Mouse (Mus musculus): ENCODE measurements around the gene Uqcc1. TPM values are rescaled to one million over a fixed set of nuclear protein-coding genes. Genes with fewer than 3 reads are reported as not detected.

Gene Uqcc1
- polyA plus RNA-seq, 1 experiment, result 12.1 TPM

DNA sequence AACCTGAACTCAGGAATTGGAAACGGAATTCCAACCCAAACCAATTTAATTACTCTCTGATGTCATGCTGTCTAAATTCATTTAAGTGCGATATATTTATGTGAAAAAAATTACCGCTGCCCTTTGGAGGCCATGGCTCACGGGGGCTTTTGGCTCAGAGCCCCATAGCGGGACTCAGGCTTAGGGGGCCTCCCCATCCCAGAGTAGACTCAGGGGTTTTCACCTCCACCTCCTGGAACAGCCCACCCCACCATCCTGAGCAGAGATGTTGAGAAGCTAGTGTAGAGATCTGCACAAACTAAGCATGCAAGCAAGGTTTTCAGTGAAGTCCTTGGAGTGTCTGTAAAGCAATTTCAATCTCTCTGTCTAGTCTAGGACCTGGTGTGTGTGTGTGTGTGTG lies 15.5 kb upstream of the Uqcc1 start:
- H3K4me3 ChIP-seq (ENCODE audit: extremely low read depth, insufficient read depth, insufficient read length), result no peak overlapping the region
- TF ChIP-seq POLR2A (IDR thresholded peaks at IDR 0.05; ENCODE audit: low read depth, low read length), result no peak
- TF ChIP-seq CTCF (IDR thresholded peaks at IDR 0.05; ENCODE audit: extremely low read depth, insufficient read depth, insufficient read length, insufficient replicate concordance), result no peak
- H3K27ac ChIP-seq (ENCODE audit: insufficient read depth, low read length), result no peak overlapping the region
- DNase-seq (ENCODE audit: low read depth in 1 of 2, low spot score in 2 of 2), result no peak
- no peaks in the 10 kb centered on the region for H3K27me3 ChIP-seq (ENCODE audit: control insufficient read depth, insufficient read depth, low read length)
- no peaks in the 10 kb centered on the region for H3K36me3 ChIP-seq (ENCODE audit: control insufficient read depth, insufficient read depth, low read length)
- 90% methylated on average over 5 of the region's 5 CpGs for WGBS
- H3K4me1 ChIP-seq (ENCODE audit: control insufficient read depth, insufficient read depth, insufficient read length), result no peaks in the 10 kb centered on the region

GRCm38 (mm10) chr2:155945124-155945523 lies 15.0 kb upstream of the Uqcc1 start, which contains the start of gene Gdf5:
Gene Gdf5, minus strand, starts transcription at chr2:155945367.
- Histone ChIP-seq H3K27me3 (ENCODE audit: control insufficient read depth, insufficient read depth, low read length) (no peaks in the 10 kb centered on the region), H3K27ac (ENCODE audit: insufficient read depth, low read length) (no peak within 1 kb of the TSS), H3K36me3 (ENCODE audit: control insufficient read depth, insufficient read depth, low read length) (no peaks in the 10 kb centered on the region), H3K4me3 (ENCODE audit: extremely low read depth, insufficient read depth, insufficient read length) (no peak within 1 kb of the TSS), H3K4me1 (ENCODE audit: control insufficient read depth, insufficient read depth, insufficient read length) (no peaks in the 10 kb centered on the region)
- TF ChIP-seq CTCF (IDR thresholded peaks at IDR 0.05; ENCODE audit: extremely low read depth, insufficient read depth, insufficient read length, insufficient replicate concordance) (no peak), POLR2A (IDR thresholded peaks at IDR 0.05; ENCODE audit: low read depth, low read length) (no peak)
- WGBS, result 86% methylated on average over 13 of the region's 13 CpGs
- DNase-seq (ENCODE audit: low read depth in 1 of 2, low spot score in 2 of 2), result no peak

GRCm38 (mm10) chr2:155944685-155945084 lies 14.6 kb upstream of the Uqcc1 start:
- H3K27me3 ChIP-seq (ENCODE audit: control insufficient read depth, insufficient read depth, low read length), result no peaks in the 10 kb centered on the region
- H3K4me1 ChIP-seq (ENCODE audit: control insufficient read depth, insufficient read depth, insufficient read length), result no peaks in the 10 kb centered on the region
- no peak overlapping the region for H3K27ac ChIP-seq (ENCODE audit: insufficient read depth, low read length)
- no peak for DNase-seq (ENCODE audit: low read depth in 1 of 2, low spot score in 2 of 2)
- no peaks in the 10 kb centered on the region for H3K36me3 ChIP-seq (ENCODE audit: control insufficient read depth, insufficient read depth, low read length)
- TF ChIP-seq POLR2A (IDR thresholded peaks at IDR 0.05; ENCODE audit: low read depth, low read length) (no peak), CTCF (IDR thresholded peaks at IDR 0.05; ENCODE audit: extremely low read depth, insufficient read depth, insufficient read length, insufficient replicate concordance) (no peak)
- no peak overlapping the region for H3K4me3 ChIP-seq (ENCODE audit: extremely low read depth, insufficient read depth, insufficient read length)
- WGBS, result 87% methylated on average over 4 of the region's 4 CpGs

DNA sequence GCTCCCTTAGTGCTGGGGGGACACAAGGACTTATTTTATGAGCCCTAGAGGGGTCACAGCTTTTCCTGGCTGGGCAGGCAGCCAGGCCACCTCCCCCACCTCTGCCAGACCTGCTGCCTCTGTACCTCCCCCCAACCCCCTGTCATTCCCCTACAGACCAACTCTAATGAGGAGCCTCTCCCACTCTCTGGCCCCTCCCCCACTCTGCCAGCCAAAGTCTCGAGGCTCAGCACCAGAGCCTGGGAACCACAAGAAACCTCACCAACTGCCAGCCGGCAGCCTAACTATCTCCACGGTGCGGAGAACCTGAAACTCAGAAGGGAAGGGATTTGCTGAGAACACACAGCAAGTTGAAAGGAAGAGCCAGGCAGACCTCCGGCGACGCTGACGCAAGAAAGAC lies 13.4 kb upstream of the Uqcc1 start:
- no peaks in the 10 kb centered on the region for H3K4me1 ChIP-seq (ENCODE audit: control insufficient read depth, insufficient read depth, insufficient read length)
- no peaks in the 10 kb centered on the region for H3K36me3 ChIP-seq (ENCODE audit: control insufficient read depth, insufficient read depth, low read length)
- TF ChIP-seq CTCF (IDR thresholded peaks at IDR 0.05; ENCODE audit: extremely low read depth, insufficient read depth, insufficient read length, insufficient replicate concordance) (no peak), POLR2A (IDR thresholded peaks at IDR 0.05; ENCODE audit: low read depth, low read length) (no peak)
- WGBS, result 40% methylated on average over 8 of the region's 8 CpGs
- H3K27ac ChIP-seq (ENCODE audit: insufficient read depth, low read length), result no peak overlapping the region
- no peaks in the 10 kb centered on the region for H3K27me3 ChIP-seq (ENCODE audit: control insufficient read depth, insufficient read depth, low read length)
- no peak for DNase-seq (ENCODE audit: low read depth in 1 of 2, low spot score in 2 of 2)
- H3K4me3 ChIP-seq (ENCODE audit: extremely low read depth, insufficient read depth, insufficient read length), result no peak overlapping the region

DNA sequence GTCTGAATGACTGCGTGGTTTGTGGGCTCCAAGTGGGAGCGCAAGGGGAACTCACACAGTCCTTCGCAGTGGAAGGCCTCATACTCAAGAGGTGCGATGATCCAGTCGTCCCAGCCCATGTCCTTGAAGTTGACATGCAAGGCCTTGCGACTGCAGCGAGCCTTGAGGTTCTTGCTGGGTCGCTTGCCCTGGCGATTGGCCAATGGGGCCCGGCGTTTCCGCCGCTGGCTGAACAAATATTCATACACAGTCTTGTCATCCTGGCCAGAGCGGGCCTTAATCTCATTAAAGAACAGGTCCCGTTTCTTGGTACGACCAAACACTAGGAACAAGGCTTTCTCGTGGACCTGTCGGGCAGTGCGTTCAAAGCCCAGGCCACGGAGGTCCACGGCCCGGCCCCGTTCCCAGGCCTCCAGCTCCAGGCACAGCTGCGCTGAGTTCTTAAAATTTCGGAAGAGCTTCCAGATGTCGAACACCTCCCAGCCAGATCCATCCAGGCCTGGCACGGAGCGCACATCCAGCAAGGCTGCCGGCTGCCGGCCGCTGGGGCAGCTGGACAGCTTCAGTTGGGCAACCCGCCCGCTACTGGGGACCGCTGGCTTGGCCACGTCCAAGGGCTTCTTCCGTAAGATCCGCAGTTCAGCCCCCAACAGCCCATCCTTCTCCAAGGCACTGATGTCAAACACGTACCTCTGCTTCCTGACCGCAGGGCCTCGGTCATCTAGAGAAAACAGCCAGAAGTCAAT lies 11.8 kb upstream of the Uqcc1 start:
- Histone ChIP-seq H3K4me3 (ENCODE audit: extremely low read depth, insufficient read depth, insufficient read length) (no peak overlapping the region), H3K27ac (ENCODE audit: insufficient read depth, low read length) (no peak overlapping the region), H3K36me3 (ENCODE audit: control insufficient read depth, insufficient read depth, low read length) (no peaks in the 10 kb centered on the region), H3K4me1 (ENCODE audit: control insufficient read depth, insufficient read depth, insufficient read length) (no peaks in the 10 kb centered on the region), H3K27me3 (ENCODE audit: control insufficient read depth, insufficient read depth, low read length) (no peaks in the 10 kb centered on the region)
- DNase-seq (ENCODE audit: low read depth in 1 of 2, low spot score in 2 of 2), result no peak
- no peak for TF ChIP-seq POLR2A (IDR thresholded peaks at IDR 0.05; ENCODE audit: low read depth, low read length)
- TF ChIP-seq CTCF (IDR thresholded peaks at IDR 0.05; ENCODE audit: extremely low read depth, insufficient read depth, insufficient read length, insufficient replicate concordance), result no peak
- WGBS, result 89% methylated on average over 40 of the region's 40 CpGs

DNA sequence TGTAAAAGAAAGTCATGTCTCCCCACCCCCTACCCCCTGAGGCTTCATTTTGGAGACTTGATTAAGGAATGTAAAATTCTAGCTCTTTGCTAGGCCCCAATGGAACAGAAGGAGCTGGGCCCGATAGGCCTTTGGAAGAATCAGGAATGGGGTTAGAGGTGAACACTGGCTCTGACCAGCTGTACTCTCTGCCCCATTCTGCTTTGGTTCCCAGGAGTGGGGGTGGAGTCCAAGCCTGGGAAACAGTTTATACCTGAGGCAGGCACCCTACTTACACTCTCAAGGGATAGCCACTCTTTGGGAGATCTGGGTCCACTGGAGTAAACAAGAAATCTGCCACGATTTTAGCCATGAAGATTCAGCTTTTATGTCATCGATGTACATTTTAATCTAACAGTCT lies 10.6 kb upstream of the Uqcc1 start, which contains the start of gene Gm15557:
Gm15557 (plus strand) TSS at position 48 of the 400 bp plus-strand sequence.
- H3K4me1 ChIP-seq (ENCODE audit: control insufficient read depth, insufficient read depth, insufficient read length), result no peaks in the 10 kb centered on the region
- 96% methylated on average over 3 of the region's 3 CpGs for WGBS
- no peak within 1 kb of the TSS for H3K4me3 ChIP-seq (ENCODE audit: extremely low read depth, insufficient read depth, insufficient read length)
- H3K27me3 ChIP-seq (ENCODE audit: control insufficient read depth, insufficient read depth, low read length), result no peaks in the 10 kb centered on the region
- TF ChIP-seq POLR2A (IDR thresholded peaks at IDR 0.05; ENCODE audit: low read depth, low read length) (no peak), CTCF (IDR thresholded peaks at IDR 0.05; ENCODE audit: extremely low read depth, insufficient read depth, insufficient read length, insufficient replicate concordance) (no peak)
- no peak for DNase-seq (ENCODE audit: low read depth in 1 of 2, low spot score in 2 of 2)
- no peaks in the 10 kb centered on the region for H3K36me3 ChIP-seq (ENCODE audit: control insufficient read depth, insufficient read depth, low read length)
- no peak within 1 kb of the TSS for H3K27ac ChIP-seq (ENCODE audit: insufficient read depth, low read length)

- 38% methylated on average over 7 of the region's 7 CpGs for WGBS
Observed at GRCm38 (mm10) chr2:155939897-155940529, 9.9 kb upstream of the Uqcc1 start.

More at GRCm38 (mm10) chr2:155939897-155940529, 9.9 kb upstream of the Uqcc1 start:
- Histone ChIP-seq H3K27ac (ENCODE audit: insufficient read depth, low read length) (no peak overlapping the region), H3K4me1 (ENCODE audit: control insufficient read depth, insufficient read depth, insufficient read length) (no peaks in the 10 kb centered on the region), H3K36me3 (ENCODE audit: control insufficient read depth, insufficient read depth, low read length) (no peaks in the 10 kb centered on the region), H3K27me3 (ENCODE audit: control insufficient read depth, insufficient read depth, low read length) (no peaks in the 10 kb centered on the region), H3K4me3 (ENCODE audit: extremely low read depth, insufficient read depth, insufficient read length) (no peak overlapping the region)
- no peak for DNase-seq (ENCODE audit: low read depth in 1 of 2, low spot score in 2 of 2)
- TF ChIP-seq POLR2A (IDR thresholded peaks at IDR 0.05; ENCODE audit: low read depth, low read length) (no peak), CTCF (IDR thresholded peaks at IDR 0.05; ENCODE audit: extremely low read depth, insufficient read depth, insufficient read length, insufficient replicate concordance) (no peak)
